Mouse (Mus musculus): Measurements from ENCODE around the gene 4933424G06Rik. TPM values are rescaled to one million over a fixed set of nuclear protein-coding genes. Genes with fewer than 3 reads are reported as not detected.

Gene 4933424G06Rik
- polyA plus RNA-seq, 1 experiment = 0.15 TPM

DNA sequence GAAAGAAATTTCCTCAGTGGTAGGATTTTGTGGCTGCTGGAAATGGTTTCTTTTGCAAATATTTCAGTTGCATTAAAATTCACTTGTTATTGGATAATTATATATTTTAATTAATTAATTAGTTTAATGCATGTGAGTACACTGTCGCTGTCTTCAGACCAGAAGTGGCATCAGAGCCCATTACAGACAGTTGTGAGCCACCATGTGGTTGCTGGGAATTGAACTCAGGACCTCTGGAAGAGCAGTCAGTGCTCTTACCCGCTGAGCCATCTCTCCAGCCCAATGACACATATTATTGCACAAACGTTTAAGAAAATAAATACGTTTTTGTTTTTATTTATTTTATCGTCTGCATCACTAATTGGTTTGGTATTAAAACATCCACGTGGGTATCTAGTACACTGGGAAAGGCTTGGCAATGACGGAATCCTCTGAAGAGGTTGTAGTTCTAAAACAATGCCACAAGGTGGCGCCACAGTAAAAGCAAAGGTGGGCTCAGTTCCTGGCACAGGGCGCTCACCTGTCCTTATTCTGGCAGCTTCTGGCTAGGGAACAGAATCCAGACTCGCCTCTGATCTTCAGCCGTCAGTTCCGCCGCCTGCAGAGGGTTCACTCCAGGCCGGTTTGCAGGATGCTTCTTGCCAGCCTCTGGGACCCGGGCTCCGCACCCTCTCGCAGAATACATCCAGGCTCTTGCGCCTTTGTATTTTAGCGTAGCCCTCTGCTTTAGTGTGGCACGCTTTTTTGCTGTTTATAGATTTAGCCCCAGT is 74.6 kb downstream of the 4933424G06Rik start:
- no peaks in the 10 kb centered on the region for H3K4me1 ChIP-seq (ENCODE audit: control insufficient read depth, insufficient read depth, low read length)
- no peak overlapping the region for H3K27ac ChIP-seq (ENCODE audit: insufficient read depth, low read length)
- peak overlapping the region; percentile 16 for H3K4me3 ChIP-seq (ENCODE audit: insufficient read depth, low read length)
- peak; percentile 87 for TF ChIP-seq CTCF (IDR thresholded peaks at IDR 0.05; ENCODE audit: extremely low read depth, insufficient read depth, low read length)
- 0 out of 2 replicates have a peak, but pooled peaks have one; percentile 4 for TF ChIP-seq POLR2A (IDR thresholded peaks at IDR 0.05; ENCODE audit: extremely low read depth, insufficient read depth, low read length)

DNA sequence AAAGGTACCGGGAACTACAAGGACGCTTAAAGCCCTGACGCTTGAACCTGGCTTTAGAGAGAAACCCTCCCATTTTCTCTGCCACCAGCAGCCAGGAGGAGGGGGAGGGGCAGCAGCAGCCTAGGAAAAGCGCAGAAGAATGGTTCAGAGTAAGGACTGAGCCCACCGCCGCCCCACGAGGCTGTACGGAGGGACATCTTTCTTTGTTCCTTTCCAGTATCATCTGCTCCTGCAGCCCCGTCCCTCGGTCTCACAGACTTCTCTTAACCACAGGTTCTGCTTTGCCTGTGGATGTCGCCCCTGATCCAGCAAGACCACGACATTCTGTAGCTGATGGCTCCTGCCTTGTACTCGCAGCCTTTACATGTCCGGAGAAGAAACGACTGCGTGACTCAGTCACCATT is 75.3 kb downstream of the 4933424G06Rik start:
- Histone ChIP-seq H3K4me3 (ENCODE audit: insufficient read depth, low read length) (peak overlapping the region; percentile 16), H3K4me1 (ENCODE audit: control insufficient read depth, insufficient read depth, low read length) (no peaks in the 10 kb centered on the region), H3K27ac (ENCODE audit: insufficient read depth, low read length) (no peak overlapping the region)
- TF ChIP-seq POLR2A (IDR thresholded peaks at IDR 0.05; ENCODE audit: extremely low read depth, insufficient read depth, low read length) (no peak), CTCF (IDR thresholded peaks at IDR 0.05; ENCODE audit: extremely low read depth, insufficient read depth, low read length) (peak; percentile 36; the same call in 1 of the 2 replicates)

DNA sequence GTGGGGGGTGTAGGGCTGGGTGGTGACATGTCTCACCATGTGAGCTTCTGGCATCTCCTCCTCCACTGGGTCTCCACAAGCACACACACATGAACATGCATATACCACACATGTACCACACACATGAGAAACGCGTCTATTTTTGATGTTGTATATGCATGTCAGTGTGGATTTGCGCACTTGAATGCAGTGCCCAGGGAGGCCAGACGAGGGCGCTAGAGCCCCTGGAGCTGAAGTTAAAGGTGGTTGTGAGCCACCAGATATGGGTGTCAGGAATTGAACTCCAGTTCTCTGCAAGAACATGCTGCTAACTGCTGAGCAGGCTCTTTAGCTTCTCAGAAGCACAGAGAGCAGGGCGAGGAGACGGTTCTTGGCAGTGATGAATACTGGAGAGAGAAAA is 76.4 kb downstream of the 4933424G06Rik start:
- Histone ChIP-seq H3K4me1 (ENCODE audit: control insufficient read depth, insufficient read depth, low read length) (no peaks in the 10 kb centered on the region), H3K27ac (ENCODE audit: insufficient read depth, low read length) (no peak overlapping the region), H3K4me3 (ENCODE audit: insufficient read depth, low read length) (no peak overlapping the region)
- 0 out of 2 replicates have a peak, but pooled peaks have one; percentile 12 for TF ChIP-seq CTCF (IDR thresholded peaks at IDR 0.05; ENCODE audit: extremely low read depth, insufficient read depth, low read length)
- no peak for TF ChIP-seq POLR2A (IDR thresholded peaks at IDR 0.05; ENCODE audit: extremely low read depth, insufficient read depth, low read length)

DNA sequence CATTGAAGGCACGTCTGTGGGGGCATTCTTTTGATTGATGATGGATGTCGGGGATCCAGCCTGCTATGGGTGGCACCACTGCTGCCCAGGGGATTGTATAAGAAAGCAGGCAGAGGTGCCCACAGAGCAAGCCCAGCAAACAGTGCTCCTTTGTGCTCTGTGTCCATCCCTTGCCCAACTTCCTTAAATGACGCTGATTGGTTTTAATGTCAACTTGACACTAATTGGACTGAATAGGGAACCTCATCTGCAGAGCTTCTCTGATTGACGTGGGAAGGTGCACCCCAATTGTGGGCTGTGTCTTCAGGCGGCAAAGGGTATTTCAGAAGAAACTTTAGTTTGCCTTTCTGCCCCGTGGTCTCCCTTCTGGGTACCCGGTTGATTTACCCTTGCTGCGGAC is 79.5 kb downstream of the 4933424G06Rik start:
- H3K4me1 ChIP-seq (ENCODE audit: control insufficient read depth, insufficient read depth, low read length) = no peaks in the 10 kb centered on the region
- TF ChIP-seq POLR2A (IDR thresholded peaks at IDR 0.05; ENCODE audit: extremely low read depth, insufficient read depth, low read length) = no peak
- no peak for TF ChIP-seq CTCF (IDR thresholded peaks at IDR 0.05; ENCODE audit: extremely low read depth, insufficient read depth, low read length)
- H3K4me3 ChIP-seq (ENCODE audit: insufficient read depth, low read length) = no peak overlapping the region
- H3K27ac ChIP-seq (ENCODE audit: insufficient read depth, low read length) = no peak overlapping the region

DNA sequence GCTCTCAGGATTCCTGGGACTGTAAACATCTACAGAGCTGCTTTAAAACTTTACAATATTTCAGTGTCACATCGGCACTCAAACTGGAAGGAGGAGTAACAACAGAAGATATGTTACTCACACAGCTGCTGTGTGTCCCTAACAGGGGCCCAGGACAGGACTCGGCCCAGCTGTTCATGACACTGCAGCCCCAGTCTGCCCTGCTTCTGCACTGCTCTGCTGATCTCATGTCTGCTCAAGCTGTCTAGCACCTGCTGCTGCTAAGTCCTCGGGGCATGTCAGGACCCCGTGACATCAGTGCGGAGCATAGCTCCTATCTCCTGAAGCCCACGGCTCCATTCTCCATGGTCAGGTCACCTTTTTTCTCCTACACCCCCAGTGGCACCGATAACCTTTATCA is 86.8 kb downstream of the 4933424G06Rik start:
- peaks cover 12% of the 10 kb centered on the region for H3K4me1 ChIP-seq (ENCODE audit: control insufficient read depth, insufficient read depth, low read length)
- no peak overlapping the region for H3K4me3 ChIP-seq (ENCODE audit: insufficient read depth, low read length)
- TF ChIP-seq CTCF (IDR thresholded peaks at IDR 0.05; ENCODE audit: extremely low read depth, insufficient read depth, low read length) (no peak), POLR2A (IDR thresholded peaks at IDR 0.05; ENCODE audit: extremely low read depth, insufficient read depth, low read length) (no peak)
- no peak overlapping the region for H3K27ac ChIP-seq (ENCODE audit: insufficient read depth, low read length)

DNA sequence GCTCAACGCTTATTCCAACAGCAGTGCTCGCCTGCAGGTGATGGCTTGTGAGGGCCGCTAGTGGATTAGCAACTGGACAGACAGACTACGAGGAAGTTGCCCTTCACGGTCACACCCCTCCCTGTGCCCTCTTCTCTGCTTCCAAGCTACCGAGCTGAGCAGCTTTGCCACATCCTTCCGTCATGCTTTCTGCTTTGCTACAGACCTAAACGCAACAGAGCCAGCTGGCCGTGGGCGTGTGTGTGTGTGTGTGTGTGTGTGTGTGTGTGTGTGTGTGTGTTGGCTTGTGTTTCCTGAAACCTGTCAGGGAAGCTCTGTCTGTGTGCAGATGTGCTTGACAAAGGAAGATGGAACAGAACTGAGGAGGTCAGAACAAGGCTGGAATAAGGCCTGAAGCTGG is 87.5 kb downstream of the 4933424G06Rik start:
- TF ChIP-seq CTCF (IDR thresholded peaks at IDR 0.05; ENCODE audit: extremely low read depth, insufficient read depth, low read length) (no peak), POLR2A (IDR thresholded peaks at IDR 0.05; ENCODE audit: extremely low read depth, insufficient read depth, low read length) (no peak)
- Histone ChIP-seq H3K27ac (ENCODE audit: insufficient read depth, low read length) (no peak overlapping the region), H3K4me1 (ENCODE audit: control insufficient read depth, insufficient read depth, low read length) (peaks cover 12% of the 10 kb centered on the region)

DNA sequence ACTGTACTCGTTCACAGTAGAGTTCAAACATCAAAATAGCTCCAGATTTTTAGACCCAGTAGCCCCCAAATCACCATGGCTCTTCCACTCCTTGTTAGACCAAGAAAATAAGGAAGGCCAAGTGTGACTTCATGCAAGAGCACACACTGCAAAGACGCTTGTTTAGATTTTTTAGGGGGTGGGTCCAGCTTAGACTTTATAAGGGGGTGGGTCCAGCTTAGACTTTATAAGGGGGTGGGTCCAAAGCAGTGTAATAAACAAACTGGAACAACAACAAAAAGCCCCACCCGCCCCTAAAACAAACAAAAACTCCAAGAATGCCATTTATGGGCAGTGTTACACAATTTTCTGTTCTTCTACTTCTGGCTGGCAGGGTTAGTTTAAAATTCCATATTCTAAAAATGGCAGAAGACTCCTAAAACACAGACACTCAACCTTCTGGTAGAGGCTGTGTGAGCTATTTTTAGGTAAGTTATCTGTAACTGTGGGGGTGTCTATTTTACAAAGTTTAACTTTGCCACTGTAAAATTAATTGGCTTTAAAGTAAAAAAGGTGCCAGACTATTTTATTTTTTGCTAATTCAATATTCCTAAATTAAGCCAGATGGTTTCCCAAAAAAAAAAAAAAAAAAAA is 90.5 kb downstream of the 4933424G06Rik start:
- peak overlapping the region; percentile 48; the same call in 1 of the 2 replicates for H3K27ac ChIP-seq (ENCODE audit: insufficient read depth, low read length)
- TF ChIP-seq POLR2A (IDR thresholded peaks at IDR 0.05; ENCODE audit: extremely low read depth, insufficient read depth, low read length) (no peak), CTCF (IDR thresholded peaks at IDR 0.05; ENCODE audit: extremely low read depth, insufficient read depth, low read length) (no peak)
- H3K4me1 ChIP-seq (ENCODE audit: control insufficient read depth, insufficient read depth, low read length) = peaks cover 12% of the 10 kb centered on the region
- H3K4me3 ChIP-seq (ENCODE audit: insufficient read depth, low read length) = no peak overlapping the region

More for the DNA sequence above, 87.5 kb downstream of the 4933424G06Rik start:
- no peak overlapping the region for H3K4me3 ChIP-seq (ENCODE audit: insufficient read depth, low read length)

DNA sequence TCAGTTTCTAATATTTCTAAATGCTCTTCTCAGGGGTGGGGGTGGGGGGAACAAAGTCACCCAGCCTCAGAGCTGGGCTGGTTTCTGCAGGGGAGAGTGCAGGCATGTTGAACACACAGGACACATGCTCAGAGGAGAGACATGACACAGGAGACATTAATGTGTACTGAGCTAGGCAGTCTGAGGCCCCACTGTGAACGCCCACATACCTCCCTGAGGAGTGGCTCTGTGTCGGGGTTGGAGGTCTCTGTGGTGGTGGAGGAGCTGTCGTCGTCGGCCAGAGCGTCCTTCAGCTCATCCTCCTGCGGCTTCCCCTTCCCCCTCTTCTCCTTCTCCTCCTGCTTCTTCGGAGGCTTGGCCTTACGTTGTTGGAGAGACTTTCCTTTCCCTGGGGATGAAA is 94.3 kb downstream of the 4933424G06Rik start:
- H3K4me3 ChIP-seq (ENCODE audit: insufficient read depth, low read length) = no peak overlapping the region
- TF ChIP-seq POLR2A (IDR thresholded peaks at IDR 0.05; ENCODE audit: extremely low read depth, insufficient read depth, low read length) (no peak), CTCF (IDR thresholded peaks at IDR 0.05; ENCODE audit: extremely low read depth, insufficient read depth, low read length) (no peak)
- H3K4me1 ChIP-seq (ENCODE audit: control insufficient read depth, insufficient read depth, low read length) = peaks cover 9% of the 10 kb centered on the region
- no peak overlapping the region for H3K27ac ChIP-seq (ENCODE audit: insufficient read depth, low read length)

DNA sequence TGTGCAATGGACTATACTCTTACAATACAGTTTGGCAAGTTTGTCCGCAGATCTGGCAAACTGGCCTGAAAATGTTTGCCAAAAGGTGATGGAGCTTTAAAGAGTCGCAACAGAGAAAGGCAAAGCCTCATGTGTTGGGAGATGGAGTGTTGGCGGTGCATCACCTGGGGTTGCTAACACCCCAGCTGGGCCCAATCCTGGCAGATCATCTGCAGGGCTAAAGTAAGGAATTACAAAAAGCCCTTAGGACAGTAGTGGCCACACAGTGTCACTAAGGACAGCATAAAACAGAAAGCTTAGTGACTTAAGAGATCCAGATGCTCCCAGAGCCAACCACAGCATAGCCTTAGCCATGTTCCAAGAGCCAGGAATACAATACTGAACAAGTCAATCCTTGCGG is 94.9 kb downstream of the 4933424G06Rik start:
- no peak overlapping the region for H3K4me3 ChIP-seq (ENCODE audit: insufficient read depth, low read length)
- TF ChIP-seq POLR2A (IDR thresholded peaks at IDR 0.05; ENCODE audit: extremely low read depth, insufficient read depth, low read length) = no peak
- no peak for TF ChIP-seq CTCF (IDR thresholded peaks at IDR 0.05; ENCODE audit: extremely low read depth, insufficient read depth, low read length)
- H3K4me1 ChIP-seq (ENCODE audit: control insufficient read depth, insufficient read depth, low read length) = peaks cover 6% of the 10 kb centered on the region; the same call in 1 of the 2 replicates
- H3K27ac ChIP-seq (ENCODE audit: insufficient read depth, low read length) = no peak overlapping the region
